Mouse (Mus musculus) cerebellum, adult 9-11 months (tissue): Measurements from ENCODE around the gene Bmpr1a.
A peak's percentile ranks its signal among the peaks of the same experiment; 100 is the strongest.
"Not testable (repeated sequence)": the region's sequence is repeated elsewhere in the genome, so short reads cannot be mapped to it uniquely, and the experiment has no call there.

Experiments used
- DNase-seq: peaks from one replicate; pipeline ENCODE4 v3.0.0; 2022

Gene Bmpr1a

GRCm38 (mm10) chr14:34448398-34448797 lies 54.7 kb downstream of the Bmpr1a start:
- no peak for DNase-seq

GRCm38 (mm10) chr14:34447659-34448058 lies 55.5 kb downstream of the Bmpr1a start:
- no peak for DNase-seq

DNA sequence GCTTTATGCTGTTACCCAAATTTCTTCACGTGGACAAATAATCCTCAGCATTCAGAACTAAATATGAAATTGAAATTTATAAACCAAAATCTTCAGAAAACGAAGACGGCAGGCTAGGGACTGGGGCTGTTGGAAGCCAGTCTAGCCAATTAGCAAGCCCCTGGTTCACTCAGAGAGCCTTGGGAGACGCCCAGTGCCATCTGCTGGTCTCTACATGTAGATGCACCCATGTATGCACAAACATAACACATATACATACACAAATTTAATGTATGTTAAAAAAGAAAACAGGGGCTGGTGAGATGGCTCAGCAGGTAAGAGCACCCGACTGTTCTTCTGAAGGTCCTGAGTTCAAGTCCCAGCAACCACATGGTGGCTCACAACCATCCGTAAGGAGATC lies 56.5 kb downstream of the Bmpr1a start:
- no peak for DNase-seq

DNA sequence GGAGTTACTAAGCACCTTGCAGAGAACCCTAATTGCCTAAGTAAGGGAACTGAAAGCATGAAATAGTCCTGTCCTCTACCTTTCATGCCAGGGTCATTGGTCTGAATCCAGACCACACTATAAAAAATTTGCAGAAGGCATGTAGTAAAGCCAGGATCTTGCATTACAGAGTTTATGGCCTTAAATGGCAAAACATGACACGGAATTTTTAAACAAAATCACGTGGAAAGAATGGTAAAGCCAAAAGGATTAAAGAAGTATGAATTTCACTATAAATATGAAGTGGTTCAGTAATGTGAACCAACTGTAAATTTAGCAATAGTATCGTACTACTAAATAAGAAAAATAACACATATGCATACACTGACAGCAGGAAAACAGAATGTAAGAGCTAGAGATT lies 57.8 kb downstream of the Bmpr1a start:
- DNase-seq: no peak

GRCm38 (mm10) chr14:34444924-34445323 lies 58.2 kb downstream of the Bmpr1a start:
- no peak for DNase-seq

- DNase-seq: no peak
These were observed 58.8 kb downstream of the Bmpr1a start for GRCm38 (mm10) chr14:34444368-34444767.

DNA sequence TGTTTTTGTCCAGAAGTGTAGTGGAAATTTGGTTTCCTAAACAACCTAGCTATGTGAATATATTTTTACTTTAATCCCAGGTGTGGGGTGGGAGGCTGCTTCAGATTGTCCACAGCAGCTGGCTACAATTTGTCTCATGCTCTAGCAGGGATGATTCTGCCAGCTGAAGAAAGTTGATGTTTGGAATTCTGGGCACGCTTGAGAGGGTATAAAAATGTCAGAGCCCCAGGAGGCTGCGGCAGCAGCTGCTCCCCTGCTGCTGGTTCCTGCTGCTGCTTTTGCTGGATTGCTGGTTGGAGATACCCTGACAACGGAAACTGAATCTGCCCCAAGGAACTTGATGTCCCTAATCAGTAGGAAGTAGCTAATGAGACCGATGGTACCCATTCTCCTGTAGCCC lies 60.6 kb downstream of the Bmpr1a start:
- DNase-seq: no peak

GRCm38 (mm10) chr14:34440526-34441066 lies 62.5 kb downstream of the Bmpr1a start:
- no peak for DNase-seq

DNA sequence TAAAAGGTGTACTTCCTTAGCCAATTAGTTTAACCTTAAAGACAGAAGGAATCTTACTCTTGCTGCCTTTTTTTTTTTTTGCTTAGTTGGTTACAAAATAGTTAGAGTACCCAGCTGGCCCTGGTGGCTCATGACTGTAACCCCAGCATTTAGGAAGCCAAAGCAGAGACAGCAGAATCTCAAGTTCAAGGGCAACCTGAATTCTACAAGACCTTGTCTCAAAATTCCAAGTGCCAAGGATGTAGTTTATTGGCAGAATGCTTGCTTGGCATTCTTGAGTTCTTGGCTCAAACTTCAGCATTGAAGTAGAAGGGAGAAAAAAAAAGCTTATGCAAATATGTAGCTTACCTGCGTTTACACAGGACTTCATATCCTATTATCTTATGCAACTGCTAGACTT lies 74.1 kb downstream of the Bmpr1a start:
- no peak for DNase-seq

DNA sequence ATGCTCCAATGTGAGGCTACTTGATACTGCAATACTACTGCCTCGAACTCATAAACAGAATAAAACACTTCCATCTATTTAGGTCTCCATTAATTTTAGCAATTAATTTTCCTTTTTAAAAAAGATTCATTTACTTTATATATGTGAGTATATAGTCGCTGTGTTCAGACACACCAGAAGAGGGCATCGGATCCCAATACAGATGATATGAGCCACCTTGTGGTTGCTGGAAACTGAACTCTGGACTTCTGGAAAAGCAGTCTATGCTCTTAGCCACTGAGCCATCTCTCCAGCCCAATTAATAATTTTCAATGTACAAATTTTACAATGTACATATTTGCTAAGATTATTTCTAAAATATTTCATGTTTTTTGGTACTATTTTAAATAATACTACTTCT lies 74.9 kb downstream of the Bmpr1a start:
- no peak for DNase-seq

GRCm38 (mm10) chr14:34421078-34421477 lies 82.1 kb downstream of the Bmpr1a start:
- DNase-seq: no peak

DNA sequence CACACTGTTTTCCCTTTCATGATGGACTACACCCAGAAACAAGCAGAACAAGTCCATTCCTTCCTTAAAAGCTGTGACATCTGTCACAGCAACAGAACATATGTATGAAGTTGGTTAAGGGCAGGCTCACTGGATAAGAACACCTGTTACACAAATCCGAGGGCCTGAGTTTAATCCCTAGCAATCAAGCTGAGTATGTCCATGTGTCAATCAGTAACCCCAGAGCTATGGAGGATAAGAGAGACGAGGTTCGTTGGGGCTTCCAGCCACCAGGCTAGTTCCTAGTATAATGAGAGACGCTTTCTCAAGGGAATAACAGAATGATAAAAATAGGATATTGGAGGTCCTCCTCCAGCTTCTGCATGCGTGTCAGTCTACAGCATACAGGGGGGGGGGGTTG lies 85.6 kb downstream of the Bmpr1a start:
- no peak for DNase-seq

GRCm38 (mm10) chr14:34416946-34417345 lies 86.2 kb downstream of the Bmpr1a start:
- not testable (repeated sequence) for DNase-seq

- DNase-seq: no peak
These were observed 90.8 kb downstream of the Bmpr1a start for GRCm38 (mm10) chr14:34412164-34412896.

DNA sequence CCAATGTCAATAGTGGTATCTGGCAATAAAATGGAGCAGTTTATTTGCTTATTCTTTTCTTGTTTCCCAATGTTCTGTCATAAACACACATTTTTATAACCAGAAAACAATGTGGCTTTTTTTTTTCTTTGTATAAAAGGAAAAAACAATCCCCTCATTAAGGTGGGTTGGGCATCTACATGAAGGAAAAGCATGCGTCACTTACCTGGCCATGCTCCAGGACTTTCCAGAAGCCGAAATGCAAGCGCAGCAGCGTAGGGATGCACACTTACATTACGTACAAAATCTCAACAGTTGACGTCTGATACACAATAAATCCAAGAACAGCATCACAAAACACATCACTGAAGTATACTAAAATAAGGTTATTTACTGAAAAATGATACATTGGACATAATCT lies 92.4 kb downstream of the Bmpr1a start:
- DNase-seq: no peak

DNA sequence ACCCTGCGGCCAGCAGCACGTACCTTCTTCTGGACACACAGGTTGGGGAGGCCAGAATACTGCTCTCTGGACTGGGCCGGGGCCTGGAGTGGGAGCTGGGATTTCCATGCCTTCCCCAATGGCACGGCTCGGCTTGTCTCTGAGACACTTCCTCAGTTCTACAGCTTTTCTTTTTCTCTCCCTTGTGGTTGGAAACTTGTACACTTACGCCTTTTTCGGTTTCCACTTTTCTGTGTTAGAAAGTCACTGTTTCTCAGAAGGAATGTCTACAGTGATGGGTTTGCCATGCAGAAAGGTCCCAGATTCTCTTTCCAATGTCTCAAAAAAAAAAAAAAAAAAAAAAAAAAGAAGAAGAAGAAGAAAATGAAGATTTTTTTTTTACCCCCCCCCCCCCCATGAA lies 99.7 kb downstream of the Bmpr1a start:
- no peak for DNase-seq

DNA sequence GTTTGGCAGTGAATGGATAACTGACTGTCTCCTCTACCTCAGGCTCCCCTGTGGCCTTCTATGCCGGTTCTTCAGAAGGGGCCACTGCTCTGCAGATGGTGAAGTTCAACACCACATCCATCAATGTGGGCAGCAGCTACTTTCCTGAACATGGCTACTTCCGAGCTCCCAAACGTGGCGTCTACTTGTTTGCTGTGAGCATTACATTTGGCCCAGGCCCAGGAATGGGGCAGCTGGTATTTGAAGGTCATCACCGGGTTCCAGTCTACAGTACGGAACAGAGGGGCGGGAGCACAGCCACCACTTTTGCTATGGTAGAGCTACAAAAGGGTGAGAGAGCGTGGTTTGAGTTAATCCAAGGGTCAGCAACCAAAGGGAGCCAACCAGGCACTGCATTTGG lies 100.3 kb downstream of the Bmpr1a start:
- DNase-seq: no peak

GRCm38 (mm10) chr14:34401135-34401534 lies 102.0 kb downstream of the Bmpr1a start:
- DNase-seq: peak; percentile 56

DNA sequence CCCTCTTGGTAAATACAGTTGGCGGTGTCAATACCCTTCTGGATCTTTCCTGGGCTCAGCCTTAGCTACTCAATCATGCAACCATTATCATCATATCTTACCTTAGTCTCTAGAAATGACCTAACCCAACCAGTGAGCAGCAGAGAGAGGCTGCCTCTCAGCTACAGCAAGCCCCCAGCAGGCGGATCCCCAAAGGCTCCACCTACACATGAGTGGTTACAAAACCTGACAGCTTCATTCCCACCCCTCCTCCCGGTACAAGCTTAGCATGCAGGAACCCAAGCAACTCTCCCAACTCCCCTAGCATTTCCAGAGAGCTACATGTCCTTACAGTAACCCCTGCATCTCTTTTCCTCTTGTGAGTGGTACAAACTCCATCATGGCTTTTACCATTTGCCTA lies 103.1 kb downstream of the Bmpr1a start:
- no peak for DNase-seq

- no peak for DNase-seq
These were observed 103.8 kb downstream of the Bmpr1a start for GRCm38 (mm10) chr14:34399301-34399700.

DNA sequence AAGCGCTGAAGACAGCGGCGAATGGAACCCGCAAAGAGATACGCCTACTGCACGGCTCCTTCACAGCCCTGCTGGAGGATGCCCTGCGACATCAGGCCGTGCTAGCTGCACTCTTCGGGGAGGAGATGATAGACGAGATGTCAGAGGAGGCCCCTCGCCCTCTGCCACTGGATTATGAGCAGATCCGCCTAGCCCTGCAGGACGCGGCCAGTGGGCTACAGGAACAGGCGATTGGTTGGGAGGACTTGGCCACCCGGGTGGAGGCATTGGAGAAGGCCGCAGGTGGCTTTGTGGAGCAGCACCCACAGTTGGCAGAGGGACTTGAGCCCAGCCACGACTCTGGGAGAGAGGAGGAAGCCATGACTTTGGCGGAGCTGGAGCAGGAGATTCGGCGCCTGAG lies 104.2 kb downstream of the Bmpr1a start:
- DNase-seq: no peak

DNA sequence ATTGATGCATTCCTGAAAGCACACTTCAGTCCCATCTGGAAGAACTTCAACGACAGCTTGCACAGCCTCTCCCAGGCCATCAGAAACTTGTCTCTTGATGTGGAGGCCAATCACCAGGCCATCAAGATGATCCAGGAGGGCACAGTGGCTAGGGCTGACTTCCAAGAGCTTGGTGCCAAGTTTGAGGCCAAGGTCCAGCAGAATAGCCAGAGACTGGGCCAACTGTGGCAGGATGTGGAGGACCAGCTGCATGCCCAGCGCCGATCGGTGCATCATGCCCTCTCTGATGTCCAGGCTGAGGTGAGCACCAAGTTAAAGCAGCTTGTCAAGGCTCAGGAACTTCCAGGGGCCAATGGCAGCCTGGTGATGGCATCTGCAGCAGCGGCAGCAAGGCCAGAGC lies 105.3 kb downstream of the Bmpr1a start:
- DNase-seq: no peak

GRCm38 (mm10) chr14:34393295-34393694 lies 109.8 kb downstream of the Bmpr1a start:
- DNase-seq: no peak

GRCm38 (mm10) chr14:34382921-34383704 lies 120.0 kb downstream of the Bmpr1a start:
- DNase-seq: no peak
